ENCODE assay signal across 7 mouse cellular contexts in genomic region chr8:123643330-123644051, GRCm38 (mm10). TPM values are rescaled to one million over a fixed set of nuclear protein-coding genes. Genes with fewer than 3 reads are reported as not detected.
DNase-seq lines count a peak whose midpoint lies in the region; ATAC-seq and TF ChIP-seq lines count a peak whose summit lies in the region.

No protein-coding gene starts in this region.

- WGBS in embryonic facial prominence, embryonic 12.5 days: 16% methylated on average over 25 of the region's 25 CpGs
- 14% methylated on average over 25 of the region's 25 CpGs for WGBS in lung, embryonic 15.5 days

- peak overlapping the region; percentile 25 for H3K4me3 ChIP-seq in embryonic facial prominence, embryonic 12.5 days
- peak overlapping the region; percentile 16 for H3K4me3 ChIP-seq in lung, embryonic 15.5 days

- peak overlapping the region; percentile 47 for H3K4me2 ChIP-seq in embryonic facial prominence, embryonic 12.5 days (replicated peaks)
- peak overlapping the region; percentile 47 for H3K4me2 ChIP-seq in lung, embryonic 15.5 days

- no peak overlapping the region for H3K27ac ChIP-seq in embryonic facial prominence, embryonic 12.5 days
- H3K27ac ChIP-seq in lung, embryonic 15.5 days: no peak overlapping the region

- no peaks in the 10 kb centered on the region for H3K9me3 ChIP-seq in embryonic facial prominence, embryonic 12.5 days
- no peaks in the 10 kb centered on the region for H3K9me3 ChIP-seq in lung, embryonic 15.5 days

- peak; percentile 82 for TF ChIP-seq CTCF in Patski (IDR thresholded peaks at IDR 0.05)

- in situ Hi-C loops in Patski (cut with MboI; ENCODE audit: low pct_unique_long_range_greater_than_20kb): no loop called here

- peak overlapping the region; percentile 28; the same call in 1 of the 2 replicates for H3K9ac ChIP-seq in embryonic facial prominence, embryonic 12.5 days
- H3K9ac ChIP-seq in lung, embryonic 15.5 days: no peak overlapping the region

- peak; percentile 34 for DNase-seq in CD4-positive helper T cell, adult 2 months (ENCODE audit: low read depth, low spot score)
- DNase-seq in Patski (ENCODE audit: low read depth, low spot score): no peak
- peak; percentile 44 to 78 for DNase-seq in heart, postnatal 14 days
- peak; percentile 52 to 75 for DNase-seq in kidney, postnatal 36 days
- DNase-seq in retina, postnatal 7 days (ENCODE audit: low read depth, low spot score): peak; percentile 61

- H3K27me3 ChIP-seq in Patski: peaks cover 6% of the 10 kb centered on the region
- H3K27me3 ChIP-seq in embryonic facial prominence, embryonic 12.5 days: no peaks in the 10 kb centered on the region; the same call in 1 of the 2 replicates
- H3K27me3 ChIP-seq in lung, embryonic 15.5 days: peaks cover 8% of the 10 kb centered on the region; the same call in 1 of the 2 replicates

- ATAC-seq in Patski: no peak
- no peak for ATAC-seq in embryonic facial prominence, embryonic 12.5 days (ENCODE audit: insufficient number of reproducible peaks, insufficient read depth, low FRiP score, low TSS enrichment)
- no peak for ATAC-seq in lung, embryonic 15.5 days (ENCODE audit: borderline replicate concordance, extremely low read depth, low FRiP score, low TSS enrichment)

- POLR2A ChIA-PET in Patski (lab: Charles Lee): no interaction called here

- H3K36me3 ChIP-seq in embryonic facial prominence, embryonic 12.5 days: no peaks in the 10 kb centered on the region
- H3K36me3 ChIP-seq in lung, embryonic 15.5 days: no peaks in the 10 kb centered on the region

- H3K4me1 ChIP-seq in embryonic facial prominence, embryonic 12.5 days: no peaks in the 10 kb centered on the region
- peaks cover 11% of the 10 kb centered on the region for H3K4me1 ChIP-seq in lung, embryonic 15.5 days

- CTCF ChIA-PET in Patski (lab: Charles Lee): interaction anchor here (0.7 to 5.0 kb wide), 14 partner anchors 9 to 161 kb away, joined by 3 to 32 read pairs (median 8); partner anchors contain the start of gene Rhou

- intact Hi-C loops in heart, postnatal 14 days (cut with DNase I): no loop called here

RNA-seq across cellular contexts. Expression of gene Rhou, which starts 10.2 kb away (rescaled TPM):
- 73.3 TPM for polyA plus RNA-seq in Patski (2021)
- 9.1 and 10.0 TPM in 2 replicates for polyA plus RNA-seq in embryonic facial prominence, embryonic 12.5 days (2016; fragmentation: Nextera tagmentation; extraction: Ambion mirVana)
- 1 to 10 TPM; 7.5 to 9.9 TPM for total RNA-seq in heart, postnatal 14 days (2021)
- polyA plus RNA-seq in lung, embryonic 15.5 days (2015; fragmentation: Nextera tagmentation; extraction: Ambion mirVana): 7.9 and 9.3 TPM in 2 replicates
